Mouse (Mus musculus) gastrocnemius, postnatal 14 days (tissue): ENCODE data around the gene Ascl5. TPM values are rescaled to one million over a fixed set of nuclear protein-coding genes. Genes with fewer than 3 reads are reported as not detected.

Experiments used
- DNase-seq: peaks from one replicate; pipeline ENCODE4 v3.0.0; 2021; ENCODE audit warnings: mixed read lengths
- intact Hi-C: fragments of 180-260 bp; cut with DNase I; formaldehyde crosslinking; loops from one replicate; pipeline ENCODE4 v1.15.1; 2025; ENCODE audit warnings: low total_unique reads
- total RNA-seq, 2 experiments: library from RNA; stranded (reverse); gene quantifications; 2 replicates each; pipeline ENCODE4 v1.2.3; 2021

Ascl5 gene
- total RNA-seq, 2 experiments from 2014 or later, result not detected

DNA sequence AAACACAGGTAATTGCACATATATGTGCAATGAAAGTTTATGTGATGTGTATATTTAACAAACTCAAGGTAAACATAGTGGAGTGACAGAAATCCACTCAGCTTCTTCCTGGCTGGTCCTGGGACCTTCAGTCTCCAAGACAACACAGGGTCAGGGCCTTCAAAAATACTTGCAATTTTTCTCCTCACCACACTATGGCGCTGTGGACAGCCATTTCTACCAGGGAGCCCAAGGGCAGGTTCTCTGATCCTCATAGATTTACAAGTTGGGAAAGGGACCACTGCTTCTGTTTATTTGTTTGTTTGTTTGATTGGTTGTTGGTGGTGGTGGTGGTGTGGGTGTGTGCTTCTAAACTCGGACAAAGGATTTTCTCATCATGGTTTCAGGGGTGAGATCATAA is 3.2 kb upstream of the Ascl5 start:
- intact Hi-C loops, result loop anchor here (5.0 kb wide), 2 partner anchors 35 to 125 kb away; no protein-coding TSS in a partner anchor
- DNase-seq, result no peak

DNA sequence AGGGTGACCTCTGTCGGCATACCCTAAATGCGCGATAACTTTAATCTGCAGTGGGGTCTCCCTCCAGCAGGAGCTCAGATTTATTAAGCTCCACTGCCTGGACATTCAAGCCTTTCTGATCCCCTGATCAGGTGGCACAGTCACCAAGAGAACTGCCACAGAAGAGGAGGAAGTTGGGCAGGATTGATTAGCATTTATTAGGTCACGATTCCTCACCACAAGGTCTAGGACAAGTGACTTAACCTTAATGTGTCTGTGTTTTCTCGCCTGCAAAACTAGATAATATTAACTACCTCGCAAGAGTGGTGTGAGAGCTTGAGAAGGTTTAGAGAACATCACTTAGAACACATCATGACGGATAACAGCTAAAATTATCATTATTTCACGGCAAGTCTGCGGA is 2.7 kb upstream of the Ascl5 start:
- intact Hi-C loops, result loop anchor here (5.0 kb wide), 2 partner anchors 34 to 124 kb away; no protein-coding TSS in a partner anchor
- DNase-seq, result no peak

DNA sequence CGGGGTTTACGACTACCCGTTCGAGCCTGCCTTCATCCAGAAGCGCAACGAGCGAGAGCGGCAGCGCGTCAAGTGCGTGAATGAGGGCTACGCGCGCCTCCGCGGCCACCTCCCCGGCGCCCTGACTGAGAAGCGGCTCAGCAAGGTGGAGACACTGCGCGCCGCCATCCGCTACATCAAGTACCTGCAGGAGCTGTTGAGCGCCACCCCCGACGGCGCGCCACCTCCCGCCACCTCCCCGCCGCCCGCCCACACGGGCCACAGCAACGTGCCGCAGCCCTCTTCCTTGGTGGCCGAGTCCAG is 360 bp downstream of the Ascl5 start:
- DNase-seq, result no peak
- intact Hi-C loops, result no loop called here

DNA sequence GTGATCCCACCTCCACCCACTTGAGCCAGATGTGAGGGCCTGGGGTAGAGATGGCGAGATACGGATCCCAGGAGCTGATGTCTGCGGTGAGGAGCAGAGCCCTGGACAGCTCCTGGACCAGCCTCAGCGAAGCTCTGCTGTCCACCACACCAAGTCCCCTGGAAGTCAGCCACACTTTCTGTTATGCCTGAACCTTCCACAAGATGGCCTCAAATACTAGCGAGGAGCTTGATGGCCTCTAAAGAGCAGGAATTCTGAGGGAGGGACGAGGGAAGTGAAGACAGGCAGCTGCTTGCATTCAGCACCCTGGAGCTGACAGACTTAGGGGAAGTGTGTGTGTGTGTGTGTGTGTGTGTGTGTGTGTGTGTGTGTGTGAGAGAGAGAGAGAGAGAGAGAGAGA is 861 bp downstream of the Ascl5 start:
- DNase-seq, result peak; percentile 80
- intact Hi-C loops, result no loop called here

DNA sequence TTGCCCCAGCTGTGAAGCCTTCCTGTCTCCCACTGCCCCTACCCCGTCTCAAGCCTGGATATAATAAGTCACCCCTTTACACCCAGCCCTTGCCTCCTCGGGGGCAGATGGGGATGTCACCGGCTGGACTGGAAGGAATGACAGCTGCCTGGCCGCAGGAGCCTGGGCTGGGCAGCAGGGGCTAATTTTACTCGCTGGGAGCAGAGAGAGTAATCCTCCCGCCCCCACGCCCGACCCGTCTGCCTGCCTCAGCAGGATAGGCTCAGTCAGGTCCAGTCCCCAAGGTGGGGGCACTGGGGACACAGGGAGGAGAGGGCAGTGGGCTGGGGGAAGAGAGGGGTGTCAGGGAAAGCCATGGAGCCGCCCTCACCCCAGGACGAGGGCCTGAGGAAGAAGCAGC is 1.9 kb downstream of the Ascl5 start, which contains the start of gene Cacna1s:
Cacna1s (plus strand) TSS at position 204 of the 400 bp plus-strand sequence.
- peak; percentile 80 for DNase-seq
- intact Hi-C loops, result no loop called here

DNA sequence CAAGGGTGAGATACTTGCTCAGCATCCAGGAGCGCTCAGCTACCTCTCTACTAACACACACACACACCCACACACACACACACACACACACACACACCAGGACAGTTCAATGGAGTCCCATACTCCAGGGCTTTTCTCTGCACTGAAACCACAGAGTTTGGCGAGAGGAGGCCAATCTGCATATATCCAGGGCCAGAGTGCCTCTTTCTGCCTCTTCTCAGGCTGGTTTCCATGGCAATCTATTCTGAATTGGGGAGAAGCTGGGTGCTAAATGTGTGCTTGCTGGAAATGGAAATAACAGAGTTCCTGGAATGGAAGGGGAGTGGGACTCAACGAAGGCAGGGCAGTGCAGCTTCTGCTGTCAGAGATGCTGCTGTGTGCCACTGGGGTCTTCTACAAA is 5.2 kb downstream of the Ascl5 start:
- intact Hi-C loops, result no loop called here
- no peak for DNase-seq

DNA sequence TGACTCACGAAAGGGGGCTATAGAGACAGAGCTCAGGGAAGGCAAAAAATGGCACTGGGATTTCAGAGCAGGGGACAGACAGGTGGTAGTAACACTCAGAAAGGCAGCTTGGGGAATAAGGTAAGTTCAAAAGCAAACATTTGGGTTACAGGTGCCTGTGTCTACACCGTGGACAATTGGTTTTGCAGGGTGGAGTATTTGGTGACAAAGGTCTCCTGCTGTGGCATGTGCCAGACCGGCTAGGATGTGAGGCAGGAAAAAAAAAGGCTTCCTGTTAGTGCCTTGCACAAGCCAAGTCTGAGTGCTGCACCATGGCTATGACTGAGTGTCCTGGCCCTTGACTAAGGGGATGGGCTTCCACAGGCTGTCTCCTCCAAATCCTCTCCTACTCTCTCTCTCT is 8.0 kb downstream of the Ascl5 start:
- no peak for DNase-seq
- intact Hi-C loops, result no loop called here

DNA sequence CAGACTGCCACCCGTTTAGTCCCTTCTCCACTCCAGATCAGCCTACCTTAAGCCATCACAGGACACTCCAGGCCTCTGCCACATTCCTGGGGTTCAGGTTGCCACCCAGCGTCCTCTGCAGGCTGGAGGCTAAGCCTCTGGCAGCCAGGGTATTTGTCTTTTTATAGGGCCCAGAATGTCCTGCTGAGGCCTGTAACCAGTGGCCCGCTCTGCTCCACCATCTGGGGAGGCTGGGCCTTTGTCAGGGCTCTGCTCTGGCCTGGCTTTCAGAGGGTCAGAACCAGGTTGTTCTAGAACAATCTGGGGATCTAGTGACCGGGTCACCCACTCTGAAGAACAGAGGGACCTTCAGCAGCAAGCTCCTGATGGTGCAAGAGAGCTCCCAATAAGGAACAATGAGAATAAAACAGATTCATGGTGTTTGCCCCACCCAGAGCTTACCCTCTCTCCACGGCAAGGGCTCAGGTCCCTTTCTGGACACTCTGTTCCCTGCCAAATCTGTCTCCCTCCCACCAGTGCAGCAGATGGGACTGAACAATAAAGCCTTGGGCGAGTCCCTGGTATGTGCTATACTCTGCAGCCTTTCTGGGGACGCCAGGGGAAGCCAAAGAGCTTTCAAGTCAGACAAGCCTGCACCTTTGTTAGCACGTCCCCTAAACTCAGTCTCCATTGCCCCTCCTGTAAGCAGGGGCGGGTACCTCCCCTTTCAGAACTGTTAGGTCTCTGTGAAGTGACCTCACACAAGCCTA is 10.6 kb downstream of the Ascl5 start:
- intact Hi-C loops, result no loop called here
- DNase-seq, result peak; percentile 68

DNA sequence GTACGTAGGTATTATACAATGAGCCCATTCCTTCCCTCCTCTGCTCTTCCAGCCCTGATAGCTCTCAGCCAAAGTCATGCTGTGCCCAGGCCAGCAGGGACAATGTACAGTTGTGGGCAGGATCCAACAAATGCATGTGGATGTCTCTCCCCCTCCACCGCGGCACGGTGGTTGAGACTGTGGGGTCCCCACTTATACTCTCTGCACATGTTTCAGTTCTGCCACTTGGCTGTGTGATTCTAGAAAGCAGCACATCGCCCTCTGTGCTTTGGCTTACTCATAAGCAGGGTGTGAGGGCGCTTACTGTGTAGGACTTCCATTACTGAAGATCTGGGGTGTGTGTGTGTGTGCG is 11.2 kb downstream of the Ascl5 start:
- intact Hi-C loops, result no loop called here
- no peak for DNase-seq

DNA sequence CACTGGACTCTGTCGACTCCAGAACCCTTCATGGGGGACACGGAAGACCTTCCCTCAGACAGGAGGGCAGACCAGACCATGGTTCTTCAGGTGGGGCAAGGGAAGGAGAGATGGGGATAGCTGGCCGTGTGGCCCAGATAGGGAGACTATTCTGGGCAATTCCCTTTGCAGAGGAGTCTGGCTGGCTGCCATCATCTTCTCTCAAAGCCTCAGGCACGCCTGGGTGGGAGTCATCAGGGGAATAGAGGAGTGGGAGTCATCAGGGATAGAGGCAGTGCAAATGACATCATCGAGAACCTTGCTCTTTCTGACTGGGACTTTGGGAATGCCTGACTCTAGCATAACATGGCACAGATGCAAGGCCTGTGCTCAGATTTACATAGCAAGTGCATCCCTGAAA is 13.4 kb downstream of the Ascl5 start:
- DNase-seq, result no peak
- intact Hi-C loops, result no loop called here

DNA sequence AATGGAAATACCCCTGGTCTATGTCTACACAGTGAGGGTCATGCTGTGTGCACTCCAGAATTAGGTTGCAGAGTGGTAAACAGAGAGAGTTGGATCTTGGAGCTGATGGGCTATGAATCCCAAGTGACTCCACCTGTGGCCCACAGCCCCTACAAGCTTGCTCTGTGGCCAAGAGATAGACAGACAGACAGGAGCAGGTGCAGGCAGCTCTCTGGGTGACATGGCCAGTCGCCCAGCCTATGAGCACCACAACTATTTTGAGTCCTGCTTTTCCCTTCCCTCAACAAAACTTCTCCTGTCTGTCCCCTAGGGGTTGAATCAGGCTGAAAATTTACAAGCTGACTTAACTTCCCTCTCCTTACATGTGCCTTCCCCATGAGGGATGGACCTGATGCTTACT is 16.0 kb downstream of the Ascl5 start:
- intact Hi-C loops, result no loop called here
- DNase-seq, result peak; percentile 75

DNA sequence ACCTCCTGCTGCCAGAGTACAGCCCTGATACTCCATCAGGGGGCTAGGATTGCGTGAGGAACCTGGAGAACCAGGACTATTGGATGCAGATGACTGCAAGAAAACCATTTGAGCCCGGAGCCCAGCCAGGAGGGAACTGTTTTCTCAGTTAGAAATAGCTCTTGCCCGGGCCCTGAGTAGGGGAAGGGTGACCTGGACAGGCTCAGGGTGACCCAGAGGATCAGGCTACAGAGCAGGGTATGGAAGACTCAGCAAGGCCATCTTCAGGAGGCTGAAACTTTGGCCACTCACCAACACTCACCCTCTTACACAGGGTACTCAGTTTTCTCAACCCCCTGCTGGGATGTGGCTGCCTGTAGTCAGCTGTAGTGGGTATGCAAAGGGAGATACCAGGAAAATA is 17.0 kb downstream of the Ascl5 start:
- DNase-seq, result peak; percentile 63
- intact Hi-C loops, result no loop called here

DNA sequence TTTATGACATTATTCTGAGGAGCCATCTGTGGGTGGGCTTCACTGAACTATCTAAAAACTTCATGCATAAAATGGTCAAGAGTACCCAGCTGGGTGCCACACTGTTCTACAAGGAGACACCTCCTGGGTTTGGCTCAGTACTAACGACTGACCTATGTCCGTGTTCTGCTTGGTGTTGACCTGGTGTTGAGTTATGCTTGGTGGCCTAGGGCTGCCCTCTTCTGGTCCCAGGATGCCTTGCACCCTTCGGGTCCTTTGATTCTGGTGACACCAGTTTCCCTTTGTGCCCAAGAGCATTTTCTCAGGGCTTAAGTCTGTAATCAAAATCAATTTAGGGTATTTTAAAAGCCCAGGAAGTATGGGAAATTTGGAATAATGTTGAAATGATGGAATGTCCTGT is 25.5 kb downstream of the Ascl5 start:
- DNase-seq, result peak; percentile 50
- intact Hi-C loops, result no loop called here

DNA sequence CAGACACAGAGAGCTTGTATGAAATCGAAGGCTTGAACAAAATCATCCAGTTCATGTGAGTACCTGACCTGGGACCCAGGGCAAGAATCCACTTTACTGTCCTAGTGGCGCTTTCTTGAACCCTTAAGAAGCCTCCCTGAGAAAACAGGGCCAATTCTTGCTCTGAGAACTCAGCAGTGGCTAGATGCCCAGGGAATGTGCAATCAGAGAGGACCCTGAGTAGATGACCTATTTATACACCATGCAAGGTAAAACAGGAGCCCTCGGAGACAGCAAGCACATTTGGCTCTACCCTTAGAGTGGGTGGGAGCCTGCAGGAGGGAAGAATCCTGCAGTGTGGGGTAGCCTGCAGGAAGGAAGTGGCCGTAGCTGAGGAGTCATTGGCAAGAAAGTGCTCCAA is 27.1 kb downstream of the Ascl5 start:
- intact Hi-C loops, result no loop called here

DNA sequence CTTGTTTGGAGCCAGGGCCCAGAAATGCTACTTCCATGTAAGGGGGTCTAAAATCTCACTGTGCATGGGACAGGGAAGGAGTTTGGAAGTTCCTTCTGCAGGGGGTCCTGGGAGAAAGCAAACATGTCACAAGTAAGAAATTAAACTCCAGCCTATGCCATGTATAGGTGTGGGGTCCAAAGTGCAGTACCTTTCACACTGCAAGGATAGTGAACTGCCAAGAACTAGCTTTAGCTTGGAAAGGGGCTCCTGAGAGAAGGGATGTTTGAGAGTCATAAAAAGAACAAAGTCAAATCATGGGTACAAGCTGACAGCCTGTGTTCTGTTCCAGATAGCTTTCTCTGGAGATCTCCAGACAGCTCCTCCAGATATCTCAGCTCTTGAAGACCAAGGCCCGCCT is 30.6 kb downstream of the Ascl5 start:
- intact Hi-C loops, result loop anchor here (5.0 kb wide), 1 partner anchor 34 kb away; no protein-coding TSS in a partner anchor
- DNase-seq, result no peak

More for the DNA sequence above, 27.1 kb downstream of the Ascl5 start:
- DNase-seq, result peak; percentile 51

DNA sequence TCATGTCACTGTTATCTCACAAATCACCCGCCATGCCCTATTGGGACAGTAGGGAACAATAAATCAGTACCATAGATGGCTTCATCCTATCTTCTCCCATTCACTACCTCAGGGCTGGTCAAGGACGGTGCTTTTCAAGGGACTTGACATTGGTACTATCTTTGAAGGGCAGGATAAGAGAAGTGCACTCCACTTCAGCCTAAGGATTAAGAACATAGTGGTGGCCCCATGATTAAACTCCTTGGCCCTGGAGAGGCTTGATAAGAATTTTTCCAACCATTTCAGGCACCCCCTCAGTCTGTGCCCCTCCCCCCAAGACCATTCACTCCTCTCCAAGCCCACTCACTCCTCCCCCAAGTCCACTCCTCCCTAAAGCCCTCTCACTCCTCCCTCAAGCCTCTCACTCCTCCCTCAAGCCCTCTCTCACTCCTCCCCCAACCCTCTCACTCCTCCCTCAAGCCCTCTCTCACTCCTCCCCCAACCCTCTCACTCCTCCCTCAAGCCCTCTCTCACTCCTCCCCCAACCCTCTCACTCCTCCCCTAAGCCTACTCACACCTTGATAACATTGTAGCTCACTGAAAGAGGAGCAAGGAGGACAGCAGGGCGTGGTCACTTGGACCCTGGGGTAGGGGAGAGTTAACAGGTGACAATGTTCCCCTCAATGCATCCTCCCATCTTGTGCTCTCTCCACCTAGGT is 35.5 kb downstream of the Ascl5 start:
- intact Hi-C loops, result no loop called here
- DNase-seq, result no peak

DNA sequence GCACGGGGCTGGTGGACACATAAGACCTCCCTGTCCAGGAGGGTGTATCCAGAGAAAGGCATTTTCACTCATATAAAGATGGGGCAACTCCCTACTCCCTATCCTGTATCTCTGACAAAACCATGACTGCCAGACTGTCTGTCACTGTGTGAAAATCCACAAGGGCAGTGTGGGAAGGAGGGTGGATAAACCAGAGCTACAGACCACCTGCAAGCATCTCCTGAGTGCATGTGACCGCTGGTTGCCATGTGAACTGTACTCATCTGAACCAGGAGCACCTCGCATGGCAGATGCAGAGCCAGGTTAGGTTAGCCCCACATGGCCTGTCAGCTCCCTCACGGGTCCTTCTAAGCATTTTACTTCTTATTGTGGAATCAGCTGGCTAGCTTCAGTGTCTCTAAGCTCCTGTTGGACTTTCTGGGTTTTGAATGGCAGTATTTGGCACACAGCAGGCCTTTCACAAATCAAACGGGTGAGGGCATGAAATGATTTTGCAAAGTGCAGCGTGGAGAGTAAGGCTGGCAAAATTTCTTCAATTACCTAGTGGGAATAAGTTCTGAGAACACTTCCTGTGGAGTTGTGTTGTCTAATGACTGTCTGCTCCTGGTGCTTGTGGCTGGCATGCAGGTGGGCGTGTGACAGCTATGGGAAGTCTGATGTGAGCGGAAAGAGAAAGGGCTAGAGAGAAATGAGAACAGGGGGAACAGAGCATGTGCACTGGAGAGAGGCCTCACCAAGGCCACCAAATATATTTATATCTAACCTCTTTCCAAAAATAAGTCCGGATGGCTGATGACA is 39.0 kb downstream of the Ascl5 start:
- no peak for DNase-seq
- intact Hi-C loops, result no loop called here

DNA sequence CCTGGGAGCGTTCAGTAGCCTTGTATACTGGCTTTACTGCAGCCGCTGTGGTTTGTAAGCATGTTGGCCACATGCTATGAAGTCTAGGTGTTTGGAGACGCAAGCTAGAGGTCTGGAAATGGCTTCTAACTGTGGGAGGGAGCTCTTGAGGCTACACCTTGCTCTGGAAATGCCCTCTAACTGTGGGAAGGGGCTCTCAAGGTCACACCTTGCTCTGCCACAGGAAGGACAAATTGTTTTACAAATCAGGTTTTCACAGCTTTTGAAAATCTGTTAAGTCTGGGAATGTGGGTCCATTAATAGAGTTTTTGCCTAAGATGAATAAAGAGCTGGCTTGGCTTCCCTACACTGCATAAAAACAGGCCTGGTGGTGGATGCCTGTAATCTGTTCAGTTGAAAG is 43.1 kb downstream of the Ascl5 start:
- intact Hi-C loops, result no loop called here
- DNase-seq, result no peak

DNA sequence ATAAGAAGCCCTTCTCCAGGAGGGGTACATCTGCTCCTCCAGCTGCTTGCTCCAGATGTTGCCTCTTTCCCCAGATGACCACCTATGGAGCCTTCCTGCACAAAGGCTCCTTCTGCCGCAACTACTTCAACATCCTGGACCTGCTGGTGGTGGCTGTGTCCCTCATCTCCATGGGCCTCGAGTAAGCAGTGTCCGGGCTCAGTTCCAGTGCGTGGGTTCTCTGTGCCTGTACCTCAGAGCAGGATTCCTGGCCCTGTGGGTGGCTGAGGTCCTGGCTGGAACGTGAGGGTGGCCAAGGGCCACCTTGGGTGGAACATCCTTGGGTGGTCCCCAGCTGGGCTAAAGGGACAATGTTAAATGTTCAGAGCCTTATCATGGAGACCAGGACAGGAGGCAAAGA is 44.2 kb downstream of the Ascl5 start:
- intact Hi-C loops, result no loop called here
- no peak for DNase-seq
